Mouse (Mus musculus) neural tube, embryonic 14.5 days (tissue): ENCODE results near the gene Lpcat2. TPM values are rescaled to one million over a fixed set of nuclear protein-coding genes. Genes with fewer than 3 reads are reported as not detected.

Experiments used
- ATAC-seq: fragments of 200-750 bp; cut with Nextera tagmentation; 2 replicates; pipeline ENCODE4 v1.8.0; 2017; ENCODE audit warnings: low read depth, mild to moderate bottlenecking, moderate TSS enrichment, moderate library complexity
- H3K27ac ChIP-seq: fragments of 300-500 bp; sonication (generic); 2 replicates; pipeline ENCODE4 v1.5.1; 2014; ENCODE audit warnings: low read depth, mild to moderate bottlenecking, control low read depth, low read length, moderate library complexity, mixed read lengths
- H3K27me3 ChIP-seq: fragments of 300-500 bp; sonication (generic); 2 replicates; pipeline ENCODE4 v1.6.1; 2014; ENCODE audit warnings: low read length; ENCODE audit not compliant: control insufficient read depth, insufficient read depth
- H3K36me3 ChIP-seq: fragments of 300-500 bp; sonication (generic); 2 replicates; pipeline ENCODE4 v1.6.1; 2014; ENCODE audit warnings: low read length, mixed read lengths; ENCODE audit not compliant: control insufficient read depth, insufficient read depth
- H3K4me1 ChIP-seq: fragments of 300-500 bp; sonication (generic); 2 replicates; pipeline ENCODE4 v1.6.1; 2014; ENCODE audit warnings: low read length; ENCODE audit not compliant: control insufficient read depth, insufficient read depth
- H3K4me2 ChIP-seq: fragments of 300-500 bp; sonication (generic); 2 replicates; pipeline ENCODE4 v1.6.1; 2014; ENCODE audit warnings: mild to moderate bottlenecking, low read depth, low read length, control low read depth
- H3K4me3 ChIP-seq: fragments of 300-500 bp; sonication (generic); 2 replicates; pipeline ENCODE4 v1.5.1; 2014; ENCODE audit warnings: low read depth, low read length, control low read depth, mixed read lengths
- H3K9ac ChIP-seq: fragments of 300-500 bp; sonication (generic); replicated peaks from 2 replicates; pipeline ENCODE4 v1.6.1; 2014; ENCODE audit warnings: low read depth, mild to moderate bottlenecking, control low read depth, low read length, mixed read lengths
- H3K9me3 ChIP-seq: fragments of 300-500 bp; sonication (generic); 2 replicates; pipeline ENCODE4 v1.6.1; 2016; ENCODE audit warnings: low read length; ENCODE audit not compliant: control insufficient read depth
- WGBS: fragments of 180-500 bp; shearing (Covaris S2); extraction: QIAGEN DNeasy Blood & Tissue Kit; methylation state at CpG from one replicate; pipeline ENCODE4 v1.1.7; 2014; 5-methylcytosine and 5-hydroxymethylcytosine counted together
- polyA plus RNA-seq: library from polyadenylated mRNA; unstranded; fragments of >200 nt; fragmentation: Nextera tagmentation; extraction: Ambion mirVana; gene quantifications from 2 replicates; pipeline ENCODE4 v1.2.1, GENCODE M21; 2014

Lpcat2 gene
- polyA plus RNA-seq, 1 experiment from 2014 or later: 13.1 TPM

DNA sequence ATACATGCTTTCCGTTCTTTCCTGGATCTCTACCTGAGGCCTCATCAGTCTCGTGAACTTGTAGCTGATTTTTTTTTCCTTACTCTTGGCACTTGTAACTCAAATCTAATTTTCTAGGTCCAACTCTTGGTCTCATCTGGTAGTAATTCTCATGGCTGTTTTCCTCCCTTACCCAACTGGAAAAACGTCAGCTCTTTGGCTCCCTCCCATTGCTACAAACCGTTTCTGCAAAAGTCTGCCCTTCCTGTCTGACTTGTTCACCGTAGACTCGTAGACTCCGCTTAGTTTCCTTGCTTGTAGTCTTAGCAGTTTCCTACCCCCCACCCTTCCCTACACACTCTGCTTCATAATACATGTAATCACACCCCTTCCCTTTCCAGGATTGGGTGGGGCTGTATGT, 58.3 kb downstream of the Lpcat2 start:
- ATAC-seq: no peak
- Histone ChIP-seq H3K9ac (no peak overlapping the region), H3K4me2 (no peak overlapping the region), H3K4me3 (no peak overlapping the region), H3K4me1 (no peaks in the 10 kb centered on the region), H3K27ac (no peak overlapping the region), H3K9me3 (no peaks in the 10 kb centered on the region), H3K27me3 (no peaks in the 10 kb centered on the region), H3K36me3 (no peaks in the 10 kb centered on the region)
- 89% methylated on average over 7 of the region's 7 CpGs for WGBS

DNA sequence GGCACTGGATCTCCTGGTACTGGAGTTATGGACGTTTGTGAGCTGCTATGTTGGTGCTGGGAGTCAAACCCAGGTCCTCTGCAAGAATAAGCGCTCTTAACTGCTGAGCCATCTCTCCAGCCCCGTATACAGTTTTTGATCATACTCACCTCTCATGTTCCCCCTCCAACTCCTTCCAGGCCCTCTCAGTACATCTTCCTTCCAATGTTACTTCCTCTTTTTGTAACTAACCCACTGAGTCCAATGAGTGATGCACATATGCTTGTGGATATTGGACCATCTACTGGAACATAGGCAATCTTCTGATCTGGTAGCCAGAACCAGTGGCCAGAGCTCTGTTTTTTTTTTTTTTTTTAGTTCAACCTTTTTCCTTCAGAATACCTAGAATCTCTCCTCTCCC, 60.9 kb downstream of the Lpcat2 start:
- 85% methylated on average over 3 of the region's 3 CpGs for WGBS
- H3K9me3 ChIP-seq: no peaks in the 10 kb centered on the region
- no peak overlapping the region for H3K27ac ChIP-seq
- no peaks in the 10 kb centered on the region for H3K36me3 ChIP-seq
- ATAC-seq: no peak
- H3K4me1 ChIP-seq: no peaks in the 10 kb centered on the region
- no peaks in the 10 kb centered on the region for H3K27me3 ChIP-seq
- H3K4me2 ChIP-seq: no peak overlapping the region
- no peak overlapping the region for H3K4me3 ChIP-seq
- no peak overlapping the region for H3K9ac ChIP-seq

DNA sequence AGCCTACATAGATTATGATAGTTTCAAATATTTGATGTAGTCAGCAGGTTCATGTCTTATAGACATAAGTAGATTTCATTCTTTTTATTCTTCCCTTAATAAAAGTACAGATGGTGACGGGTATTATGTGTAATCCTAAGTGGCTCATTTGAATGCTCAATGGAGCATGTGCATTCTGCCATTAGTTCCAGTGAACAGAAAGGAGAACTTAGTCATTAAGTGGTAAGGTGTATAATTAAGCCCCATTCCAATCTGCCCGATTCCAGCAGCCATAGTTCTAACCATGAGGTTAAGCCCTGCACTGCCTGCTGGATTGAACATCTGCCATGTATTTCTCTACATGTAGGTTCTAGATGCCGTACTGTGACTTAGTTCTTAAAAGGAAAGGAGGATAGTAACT, 66.6 kb downstream of the Lpcat2 start:
- no peaks in the 10 kb centered on the region for H3K4me1 ChIP-seq

DNA sequence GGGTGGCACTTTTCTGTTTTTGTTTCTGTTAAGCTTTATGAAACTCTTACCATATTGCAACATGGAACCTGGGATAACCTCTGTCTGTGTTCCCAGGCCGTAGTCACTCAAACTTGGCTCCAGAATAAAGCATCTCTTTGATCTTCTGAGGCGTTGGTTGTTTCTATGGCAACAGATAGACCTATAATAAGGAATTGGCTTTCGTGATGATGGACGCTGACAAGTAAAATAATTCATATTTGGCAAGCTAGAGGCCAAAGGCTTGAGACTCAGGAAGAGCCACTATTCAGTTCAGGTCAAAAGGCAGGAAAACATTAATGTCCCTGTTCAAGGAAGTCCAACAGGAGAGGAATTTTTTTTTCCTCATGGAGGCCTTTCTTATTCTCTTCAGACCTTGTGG, 73.8 kb downstream of the Lpcat2 start:
- 0 out of 2 replicates have a peak, but pooled peaks cover 4% of the 10 kb centered on the region for H3K9me3 ChIP-seq
- no peaks in the 10 kb centered on the region for H3K36me3 ChIP-seq
- no peak overlapping the region for H3K4me2 ChIP-seq
- WGBS: 76% methylated on average over 4 of the region's 4 CpGs
- H3K27me3 ChIP-seq: no peaks in the 10 kb centered on the region
- no peak for ATAC-seq
- no peak overlapping the region for H3K27ac ChIP-seq
- H3K4me1 ChIP-seq: no peaks in the 10 kb centered on the region
- H3K9ac ChIP-seq: no peak overlapping the region
- no peak overlapping the region for H3K4me3 ChIP-seq

More for the DNA sequence above, 66.6 kb downstream of the Lpcat2 start:
- H3K27ac ChIP-seq: no peak overlapping the region
- 49% methylated on average over 3 of the region's 3 CpGs for WGBS
- H3K9me3 ChIP-seq: no peaks in the 10 kb centered on the region
- ATAC-seq: no peak
- H3K9ac ChIP-seq: no peak overlapping the region
- H3K36me3 ChIP-seq: no peaks in the 10 kb centered on the region
- H3K4me3 ChIP-seq: no peak overlapping the region
- H3K27me3 ChIP-seq: no peaks in the 10 kb centered on the region
- H3K4me2 ChIP-seq: no peak overlapping the region

DNA sequence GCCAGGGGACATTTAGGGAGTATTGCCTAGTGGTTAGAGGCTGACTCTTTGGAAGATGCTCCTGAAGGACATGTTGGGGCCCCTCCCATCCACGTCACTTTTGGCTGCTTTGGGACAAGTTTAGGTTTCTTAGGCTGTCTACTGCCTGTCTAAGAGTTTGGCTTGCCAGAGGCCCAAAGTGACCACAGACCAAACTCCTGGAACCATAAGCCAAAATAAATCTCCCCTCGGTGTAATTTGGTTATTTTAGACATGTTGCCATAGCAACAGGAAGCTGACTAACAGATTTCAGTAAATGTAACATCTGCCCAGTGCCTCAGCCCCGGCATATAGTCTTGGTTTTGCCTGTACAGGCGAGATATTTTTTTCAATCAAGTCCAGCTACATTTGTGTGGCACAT, 82.9 kb downstream of the Lpcat2 start:
- no peaks in the 10 kb centered on the region for H3K36me3 ChIP-seq
- WGBS: 84% methylated on average over 4 of the region's 4 CpGs
- no peak overlapping the region for H3K9ac ChIP-seq
- H3K4me3 ChIP-seq: no peak overlapping the region
- H3K27me3 ChIP-seq: no peaks in the 10 kb centered on the region
- H3K9me3 ChIP-seq: no peaks in the 10 kb centered on the region
- H3K4me2 ChIP-seq: no peak overlapping the region
- H3K27ac ChIP-seq: no peak overlapping the region
- no peaks in the 10 kb centered on the region for H3K4me1 ChIP-seq
- ATAC-seq: no peak

DNA sequence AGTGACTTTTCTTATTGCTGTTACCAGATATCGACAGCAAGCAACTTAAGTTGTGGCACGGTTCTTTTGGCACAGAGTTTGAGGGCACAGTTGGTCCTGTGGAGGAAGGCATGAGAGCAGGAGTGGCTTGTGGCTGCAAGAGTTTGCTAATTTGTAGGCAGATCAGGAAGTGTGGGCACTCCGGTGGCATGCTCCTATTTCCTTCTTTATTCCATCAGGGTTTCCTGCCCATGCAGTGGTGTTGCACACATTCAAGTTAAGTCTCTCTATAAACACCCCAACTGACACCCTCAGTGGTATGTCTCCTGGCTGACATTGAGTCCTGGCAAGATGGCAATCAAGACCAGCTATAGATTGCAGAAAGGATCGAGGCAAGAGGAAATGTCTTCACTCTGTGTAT, 93.9 kb downstream of the Lpcat2 start:
- Histone ChIP-seq H3K4me1 (no peaks in the 10 kb centered on the region), H3K27me3 (no peaks in the 10 kb centered on the region), H3K4me2 (no peak overlapping the region), H3K9ac (no peak overlapping the region), H3K9me3 (no peaks in the 10 kb centered on the region), H3K36me3 (no peaks in the 10 kb centered on the region), H3K27ac (no peak overlapping the region), H3K4me3 (no peak overlapping the region)
- WGBS: 88% methylated on average over 4 of the region's 4 CpGs
- no peak for ATAC-seq

DNA sequence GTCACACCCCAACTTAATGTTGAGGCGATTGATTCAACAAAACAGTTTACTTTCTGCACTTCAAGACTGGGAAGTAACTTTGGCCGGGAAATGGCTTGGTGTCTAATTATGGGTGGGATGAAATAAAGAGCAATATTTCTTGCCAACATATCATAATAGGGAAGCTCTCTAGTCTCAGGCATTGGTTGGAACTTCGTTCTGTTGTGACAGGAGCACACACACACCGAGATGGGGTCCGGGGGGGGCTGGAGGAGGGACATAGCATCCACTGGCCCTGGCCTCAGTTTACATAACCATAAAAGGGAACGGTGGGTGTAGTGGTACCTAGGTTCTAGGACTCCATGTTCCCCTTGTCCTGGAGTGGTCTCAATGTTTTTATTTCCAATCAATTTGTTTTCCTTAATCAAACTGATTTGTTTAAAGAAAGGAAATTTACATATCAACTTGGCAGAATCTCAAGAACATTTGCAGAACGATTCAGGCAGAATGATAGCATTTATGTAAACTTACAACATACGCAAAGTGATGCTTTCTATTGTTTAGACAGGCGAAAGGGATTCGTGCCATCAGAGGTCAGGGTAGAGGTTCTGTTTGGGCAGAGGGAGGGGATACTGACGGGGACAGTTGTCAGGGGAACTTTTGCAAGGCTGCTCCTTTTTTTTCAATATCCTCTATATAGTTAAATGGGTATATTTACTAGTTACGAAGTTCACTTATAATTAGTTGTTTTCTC, 95.7 kb downstream of the Lpcat2 start:
- no peaks in the 10 kb centered on the region for H3K27me3 ChIP-seq
- H3K27ac ChIP-seq: no peak overlapping the region
- WGBS: 76% methylated on average over 12 of the region's 12 CpGs
- no peaks in the 10 kb centered on the region for H3K9me3 ChIP-seq
- ATAC-seq: no peak
- H3K9ac ChIP-seq: no peak overlapping the region
- no peak overlapping the region for H3K4me3 ChIP-seq
- H3K36me3 ChIP-seq: no peaks in the 10 kb centered on the region
- no peak overlapping the region for H3K4me2 ChIP-seq
- no peaks in the 10 kb centered on the region for H3K4me1 ChIP-seq

DNA sequence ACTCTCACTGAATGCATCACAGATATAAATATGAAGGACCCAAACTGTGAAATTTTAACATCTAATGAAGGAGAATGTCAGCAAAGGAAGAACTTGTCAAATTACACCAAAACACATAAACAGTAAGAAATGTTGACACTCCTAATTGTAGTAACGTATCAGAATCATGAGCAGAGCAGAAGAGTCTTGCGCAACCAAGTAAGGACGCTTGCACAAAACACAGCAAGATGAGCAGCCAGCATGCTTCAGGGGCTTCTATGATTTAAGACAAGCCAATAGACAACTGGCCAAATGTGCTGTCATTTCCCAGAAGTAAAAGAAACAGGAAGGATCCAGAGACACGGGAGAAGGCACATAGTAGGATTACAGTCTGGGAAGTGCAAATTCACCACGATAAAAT, 98.9 kb downstream of the Lpcat2 start:
- no peak overlapping the region for H3K9ac ChIP-seq
- WGBS: 88% methylated on average over 5 of the region's 5 CpGs
- H3K4me2 ChIP-seq: no peak overlapping the region

DNA sequence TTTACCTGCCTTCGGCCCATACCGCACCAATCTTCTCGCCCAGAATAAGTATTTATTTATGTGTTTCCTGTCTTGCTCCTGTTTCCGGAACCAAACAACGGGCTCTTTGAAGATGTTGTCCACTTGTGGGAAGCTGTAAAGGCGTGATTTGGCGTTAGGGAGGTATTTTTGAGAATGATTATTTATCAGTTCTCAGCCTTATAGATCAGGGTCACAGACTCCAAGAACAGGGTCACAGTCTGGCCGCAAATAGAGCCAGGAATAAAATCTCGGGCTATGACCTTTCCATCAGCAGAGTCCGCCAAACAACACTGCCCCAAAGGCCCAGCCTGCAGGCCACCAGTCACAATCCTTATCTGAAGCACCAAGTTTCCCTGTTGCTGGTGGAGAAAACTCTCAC, 104.6 kb downstream of the Lpcat2 start, which contains the start of gene Slc6a2:
Gene Slc6a2 (plus strand): TSS at position 301 of the 400 bp plus-strand sequence.
- no peak within 1 kb of the TSS for H3K27ac ChIP-seq
- no peaks in the 10 kb centered on the region for H3K36me3 ChIP-seq
- H3K4me3 ChIP-seq: peak within 1 kb of the TSS; percentile 32
- H3K4me2 ChIP-seq: peak within 1 kb of the TSS; percentile 55
- H3K4me1 ChIP-seq: peaks cover 10% of the 10 kb centered on the region
- H3K9me3 ChIP-seq: no peaks in the 10 kb centered on the region
- no peak for ATAC-seq
- 0 out of 2 replicates have a peak within 1 kb of the TSS, but pooled peaks have one; percentile 30 for H3K9ac ChIP-seq
- WGBS: 73% methylated on average over 10 of the region's 10 CpGs
- peaks cover 26% of the 10 kb centered on the region for H3K27me3 ChIP-seq

More for the DNA sequence above, 98.9 kb downstream of the Lpcat2 start:
- no peak for ATAC-seq
- no peaks in the 10 kb centered on the region for H3K27me3 ChIP-seq
- no peak overlapping the region for H3K4me3 ChIP-seq
- no peaks in the 10 kb centered on the region for H3K36me3 ChIP-seq
- H3K9me3 ChIP-seq: no peaks in the 10 kb centered on the region
- H3K27ac ChIP-seq: no peak overlapping the region
- no peaks in the 10 kb centered on the region for H3K4me1 ChIP-seq
